Mouse (Mus musculus) E14TG2a.4 (cell line): ENCODE results near the gene Usp19.

Source experiments
- H3K27me3 ChIP-seq: 2 replicates; pipeline ENCODE4 v1.6.1; 2014; ENCODE audit warnings: low read length, control low read depth; ENCODE audit not compliant: insufficient read depth
- H3K36me3 ChIP-seq: 2 replicates; pipeline ENCODE4 v1.6.1; 2014; ENCODE audit warnings: low read length, control low read depth; ENCODE audit not compliant: insufficient read depth
- H3K4me1 ChIP-seq: replicated peaks from 2 replicates; pipeline ENCODE4 v1.6.1; 2014; ENCODE audit warnings: low read depth, low read length, control low read depth
- H3K4me3 ChIP-seq: replicated peaks from 2 replicates; pipeline ENCODE4 v1.5.1; 2014; ENCODE audit warnings: mild to moderate bottlenecking, low read length
- H3K9me3 ChIP-seq: 2 replicates; pipeline ENCODE4 v1.6.1; 2014; ENCODE audit warnings: low read length, control low read depth
- CTCF ChIP-seq: conservative IDR thresholded peaks from 2 replicates; pipeline ENCODE4 v1.5.1; 2014; ENCODE audit warnings: low read length
- NANOG ChIP-seq: IDR thresholded peaks from 2 replicates; pipeline ENCODE4 v1.6.1; 2014; ENCODE audit warnings: borderline replicate concordance, low read length, mixed read lengths
- POU5F1 ChIP-seq: IDR thresholded peaks from 2 replicates; pipeline ENCODE4 v1.6.1; 2014; ENCODE audit warnings: low read length, borderline replicate concordance

The Usp19 gene

DNA sequence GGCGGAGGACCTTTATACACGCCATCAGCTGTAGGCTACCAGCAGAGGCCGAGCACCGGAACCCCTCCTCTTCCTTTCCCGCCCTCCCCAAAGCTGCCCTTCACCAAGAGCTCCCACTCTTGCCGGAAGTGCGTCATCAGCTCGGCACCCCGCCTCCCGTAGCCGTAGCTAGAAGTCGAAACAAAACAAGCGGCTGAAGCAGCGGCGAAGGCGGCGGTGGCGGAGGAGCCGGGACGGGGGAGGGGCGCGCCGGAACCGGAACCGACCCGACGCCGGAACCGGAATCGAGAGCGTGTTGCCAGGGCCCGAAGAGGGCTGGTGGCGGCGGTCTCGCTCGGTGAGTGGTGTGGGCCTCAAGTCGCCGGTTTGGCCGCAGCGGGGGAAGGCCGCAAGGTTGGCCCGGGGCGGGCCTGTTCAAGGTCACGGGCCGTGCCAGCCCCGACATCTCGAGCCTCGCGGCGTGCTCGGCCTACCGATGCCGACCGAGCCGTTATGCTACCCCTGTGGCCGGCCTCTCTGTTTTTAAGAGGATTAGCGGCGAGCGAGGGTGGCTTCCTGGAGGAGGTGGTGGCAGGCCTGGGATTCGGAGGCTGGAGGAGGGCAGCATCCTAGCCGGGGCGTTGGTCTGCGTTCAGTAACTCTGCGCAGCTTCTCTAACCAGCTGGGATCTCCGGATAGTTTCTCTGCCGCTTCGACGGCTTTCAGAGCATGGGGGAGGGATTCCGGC lies at the start of gene Usp19:
Gene Usp19, plus strand, starts transcription at position 44 of the 727 bp plus-strand sequence.
- Histone ChIP-seq H3K9me3 (no peaks in the 10 kb centered on the region), H3K4me3 (peak within 1 kb of the TSS; percentile 96), H3K4me1 (peaks cover 66% of the 10 kb centered on the region), H3K27me3 (no peaks in the 10 kb centered on the region), H3K36me3 (peaks cover 65% of the 10 kb centered on the region)
- TF ChIP-seq POU5F1: no peak
- no peak for TF ChIP-seq CTCF
- no peak for TF ChIP-seq NANOG

DNA sequence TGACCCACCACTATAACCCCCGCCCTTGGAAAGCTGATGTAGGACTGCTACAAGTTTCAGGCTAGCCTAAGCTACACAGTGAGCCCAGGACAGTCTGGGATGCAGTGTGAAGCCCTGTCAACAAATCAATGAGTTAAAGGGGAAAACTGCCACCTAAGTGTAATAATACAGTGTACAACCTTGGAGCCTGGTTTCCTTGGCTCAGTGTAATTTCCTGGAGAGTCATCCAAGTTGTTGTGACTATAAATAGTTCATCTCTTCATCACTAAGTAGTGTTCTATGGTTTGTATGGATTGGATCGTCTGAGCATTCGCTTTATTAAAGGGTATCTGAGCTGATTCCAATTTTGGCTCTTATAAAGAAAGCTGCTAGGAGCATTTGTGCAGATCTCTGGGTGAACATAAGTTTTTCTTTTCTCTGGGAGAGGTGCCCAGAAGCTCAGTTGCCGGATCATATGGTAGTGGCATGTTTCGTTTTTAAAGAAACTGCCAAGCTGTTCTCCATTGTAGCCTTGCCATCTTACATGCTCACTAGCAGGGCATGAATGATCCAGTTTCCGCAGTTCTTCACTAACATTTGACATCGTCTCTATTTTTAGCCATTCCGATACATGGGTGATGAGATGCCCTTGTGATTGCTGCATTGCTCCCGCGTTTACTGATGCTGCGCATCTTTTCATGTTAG lies 49.0 kb upstream of the Usp19 start:
- Histone ChIP-seq H3K4me3 (no peak overlapping the region), H3K27me3 (peaks cover 26% of the 10 kb centered on the region), H3K36me3 (no peaks in the 10 kb centered on the region), H3K4me1 (peaks cover 9% of the 10 kb centered on the region), H3K9me3 (no peaks in the 10 kb centered on the region)
- TF ChIP-seq CTCF (no peak), POU5F1 (no peak)

DNA sequence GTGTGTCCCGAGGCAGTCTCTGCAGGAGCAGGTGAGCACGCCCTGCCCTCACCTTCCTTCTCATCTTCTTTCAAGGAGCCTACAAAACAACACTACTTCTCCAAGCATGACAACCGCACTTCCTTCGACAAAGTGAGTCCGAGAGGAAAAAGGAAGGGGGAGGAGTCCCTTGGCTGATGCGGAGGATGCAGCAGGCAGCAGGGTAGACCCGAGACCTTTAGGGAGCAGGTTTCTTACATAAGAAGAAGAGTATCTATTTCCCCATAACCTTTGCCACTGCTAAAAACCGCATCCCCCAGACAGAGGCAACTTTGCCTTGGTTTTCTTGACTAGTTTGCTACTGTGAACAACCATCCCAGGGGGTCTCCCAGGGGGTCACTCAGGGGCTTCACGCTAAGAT lies 45.3 kb upstream of the Usp19 start:
- no peak overlapping the region for H3K4me3 ChIP-seq
- TF ChIP-seq NANOG (no peak), POU5F1 (no peak), CTCF (no peak)
- no peaks in the 10 kb centered on the region for H3K36me3 ChIP-seq
- H3K27me3 ChIP-seq: peaks cover 14% of the 10 kb centered on the region; the same call in 1 of the 2 replicates
- peaks cover 32% of the 10 kb centered on the region for H3K4me1 ChIP-seq
- no peaks in the 10 kb centered on the region for H3K9me3 ChIP-seq

DNA sequence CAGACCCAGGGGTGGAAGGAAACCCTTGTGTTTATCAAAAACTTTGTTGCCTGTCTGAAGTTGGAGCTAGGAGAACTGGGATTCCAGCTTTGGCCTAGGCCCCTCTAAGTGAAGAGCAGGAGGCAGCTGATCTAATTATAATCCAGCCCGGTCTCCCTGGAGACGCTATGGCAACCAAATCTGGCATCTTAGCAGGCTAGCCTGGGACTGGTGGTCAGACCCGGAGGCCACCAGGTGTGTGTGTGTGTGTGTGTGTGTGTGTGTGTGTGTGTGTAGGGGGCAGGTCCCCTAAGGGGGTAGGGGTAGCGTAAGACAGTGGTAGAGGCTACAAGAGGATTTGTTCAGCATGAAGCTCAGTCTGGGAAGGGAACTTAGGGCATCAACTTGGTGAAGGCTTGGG lies 40.5 kb upstream of the Usp19 start:
- no peaks in the 10 kb centered on the region for H3K9me3 ChIP-seq
- H3K27me3 ChIP-seq: peaks cover 25% of the 10 kb centered on the region
- H3K36me3 ChIP-seq: no peaks in the 10 kb centered on the region
- H3K4me3 ChIP-seq: no peak overlapping the region
- H3K4me1 ChIP-seq: peaks cover 57% of the 10 kb centered on the region
- TF ChIP-seq POU5F1: no peak
- no peak for TF ChIP-seq CTCF
- no peak for TF ChIP-seq NANOG

- no peak overlapping the region for H3K4me3 ChIP-seq
- H3K9me3 ChIP-seq: no peaks in the 10 kb centered on the region
- peaks cover 20% of the 10 kb centered on the region for H3K27me3 ChIP-seq
- TF ChIP-seq POU5F1 (no peak), CTCF (no peak), NANOG (no peak)
- peaks cover 60% of the 10 kb centered on the region for H3K4me1 ChIP-seq
- no peaks in the 10 kb centered on the region for H3K36me3 ChIP-seq
Observed at GRCm38 (mm10) chr9:108450292-108451169, 39.9 kb upstream of the Usp19 start.

DNA sequence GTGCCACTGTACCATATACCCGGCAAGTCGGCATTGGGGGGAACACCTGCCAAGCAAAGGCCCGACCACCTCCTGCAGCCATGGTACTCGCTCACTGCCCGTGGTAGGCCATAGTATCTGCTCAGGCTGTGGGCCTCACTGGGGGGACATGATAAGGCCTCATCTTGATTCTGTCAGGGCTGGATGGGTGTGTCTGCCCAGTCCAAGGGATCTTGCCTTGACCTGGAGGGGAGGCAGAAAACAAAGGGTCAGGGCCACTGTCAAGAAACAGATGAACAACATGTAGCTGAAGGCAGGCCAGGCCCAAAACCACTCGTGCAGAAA lies 39.3 kb upstream of the Usp19 start:
- Histone ChIP-seq H3K36me3 (no peaks in the 10 kb centered on the region), H3K4me1 (peaks cover 64% of the 10 kb centered on the region), H3K27me3 (peaks cover 20% of the 10 kb centered on the region), H3K9me3 (no peaks in the 10 kb centered on the region), H3K4me3 (no peak overlapping the region)
- no peak for TF ChIP-seq CTCF
- no peak for TF ChIP-seq POU5F1
- TF ChIP-seq NANOG: no peak

DNA sequence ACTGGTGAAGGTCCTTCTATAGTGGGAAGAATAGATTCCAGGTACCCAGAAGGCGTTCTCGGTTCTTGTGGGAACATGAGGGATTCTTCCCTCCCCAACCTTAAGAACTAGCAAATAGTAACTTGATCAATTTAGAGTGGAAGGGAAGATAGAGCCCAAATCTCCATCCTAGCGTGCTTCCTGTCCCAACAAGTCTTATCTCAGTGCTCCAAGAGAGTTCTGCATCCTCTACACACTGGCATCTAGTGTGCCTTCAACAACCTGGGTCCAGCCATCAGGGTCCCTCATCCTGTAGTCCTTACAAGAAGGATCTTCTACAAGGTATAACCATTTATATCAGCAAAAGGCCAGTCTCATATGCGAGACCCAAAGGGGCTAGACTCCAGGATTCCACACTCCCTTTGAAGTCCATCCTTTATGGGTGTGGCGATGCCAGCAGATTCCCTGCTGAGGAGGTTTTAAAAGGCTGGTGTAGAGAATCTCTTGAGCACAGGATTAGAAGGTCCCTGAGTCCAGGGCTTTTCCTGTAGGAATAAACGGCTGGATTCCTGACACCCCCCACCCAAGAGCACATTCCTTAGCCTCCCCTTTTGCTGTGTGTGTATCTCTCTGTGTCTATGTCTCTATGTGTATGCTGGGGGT lies 38.8 kb upstream of the Usp19 start:
- TF ChIP-seq NANOG: no peak
- no peak for TF ChIP-seq POU5F1
- TF ChIP-seq CTCF: no peak
- peak overlapping the region; percentile 83 for H3K4me3 ChIP-seq
- no peaks in the 10 kb centered on the region for H3K36me3 ChIP-seq
- peaks cover 20% of the 10 kb centered on the region for H3K27me3 ChIP-seq
- no peaks in the 10 kb centered on the region for H3K9me3 ChIP-seq
- H3K4me1 ChIP-seq: peaks cover 69% of the 10 kb centered on the region

- Histone ChIP-seq H3K9me3 (no peaks in the 10 kb centered on the region), H3K36me3 (no peaks in the 10 kb centered on the region), H3K4me3 (peak overlapping the region; percentile 83), H3K27me3 (peaks cover 20% of the 10 kb centered on the region), H3K4me1 (peaks cover 76% of the 10 kb centered on the region)
- TF ChIP-seq POU5F1 (no peak), CTCF (peak; percentile 95)
Observed at GRCm38 (mm10) chr9:108452291-108452906, 38.0 kb upstream of the Usp19 start.
